Mouse (Mus musculus): Measurements from ENCODE around the gene Ace3. TPM values are rescaled to one million over a fixed set of nuclear protein-coding genes. Genes with fewer than 3 reads are reported as not detected.

Gene Ace3
- total RNA-seq, 2 experiments from 2014 or later: not detected

GRCm38 (mm10) chr11:106033491-106033919 lies 39.0 kb downstream of the Ace3 start:
- peak overlapping the region; percentile 87 for H3K27ac ChIP-seq
- no peak for TF ChIP-seq CTCF (conservative IDR thresholded peaks at IDR 0.05)
- H3K4me3 ChIP-seq: no peak overlapping the region
- peak in 1 of 2 experiments; percentile 24 for DNase-seq (ENCODE audit: low spot score in 2 of 2)

- Histone ChIP-seq H3K4me3 (no peak overlapping the region), H3K27ac (no peak overlapping the region)
- no peak for TF ChIP-seq CTCF (conservative IDR thresholded peaks at IDR 0.05)
- DNase-seq (ENCODE audit: low spot score in 2 of 2): no peak
These were observed 40.5 kb downstream of the Ace3 start for GRCm38 (mm10) chr11:106034986-106035385.

GRCm38 (mm10) chr11:106036548-106037417 lies 42.3 kb downstream of the Ace3 start, which contains the start of gene Dcaf7:
Dcaf7 (plus strand) TSS chr11:106036872.
- TF ChIP-seq CTCF (conservative IDR thresholded peaks at IDR 0.05): 0 out of 2 replicates have a peak, but pooled peaks have one; percentile 11
- DNase-seq (ENCODE audit: low spot score in 2 of 2): peak; percentile 98
- Histone ChIP-seq H3K4me3 (peak within 1 kb of the TSS; percentile 92), H3K27ac (peak within 1 kb of the TSS; percentile 92)

GRCm38 (mm10) chr11:106037418-106037751 lies 42.9 kb downstream of the Ace3 start:
- no peak for TF ChIP-seq CTCF (conservative IDR thresholded peaks at IDR 0.05)
- Histone ChIP-seq H3K4me3 (peak overlapping the region; percentile 92), H3K27ac (peak overlapping the region; percentile 92)
- peak; percentile 75 to 76 for DNase-seq (ENCODE audit: low spot score in 2 of 2)

GRCm38 (mm10) chr11:106044349-106044748 lies 49.9 kb downstream of the Ace3 start:
- Histone ChIP-seq H3K4me3 (no peak overlapping the region), H3K27ac (no peak overlapping the region)
- no peak for TF ChIP-seq CTCF (conservative IDR thresholded peaks at IDR 0.05)
- no peak for DNase-seq (ENCODE audit: low spot score in 2 of 2)

GRCm38 (mm10) chr11:106045256-106045655 lies 50.8 kb downstream of the Ace3 start:
- TF ChIP-seq CTCF (conservative IDR thresholded peaks at IDR 0.05): no peak
- DNase-seq (ENCODE audit: low spot score in 2 of 2): no peak
- no peak overlapping the region for H3K27ac ChIP-seq
- H3K4me3 ChIP-seq: no peak overlapping the region

DNA sequence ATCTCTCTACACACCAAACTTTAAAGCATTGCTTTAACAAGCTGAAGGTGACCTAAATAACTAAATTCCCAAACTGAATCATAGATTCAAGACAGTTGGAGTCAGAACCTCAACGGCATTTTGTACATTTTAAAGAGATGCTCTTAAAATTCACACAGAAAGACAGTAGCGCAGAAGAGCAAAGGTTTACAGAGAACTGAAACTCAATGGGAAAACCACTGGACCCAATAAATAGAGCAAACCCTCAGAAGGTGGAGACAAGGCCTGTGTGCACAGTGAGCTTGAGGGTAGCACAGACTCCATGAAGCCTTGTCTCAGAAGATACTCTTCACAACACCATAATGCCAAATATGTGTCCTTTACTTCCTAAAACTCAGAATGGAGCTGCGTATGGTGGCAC lies 51.3 kb downstream of the Ace3 start:
- Histone ChIP-seq H3K4me3 (no peak overlapping the region), H3K27ac (no peak overlapping the region)
- TF ChIP-seq CTCF (conservative IDR thresholded peaks at IDR 0.05): no peak
- no peak for DNase-seq (ENCODE audit: low spot score in 2 of 2)

GRCm38 (mm10) chr11:106046584-106046983 lies 52.1 kb downstream of the Ace3 start:
- Histone ChIP-seq H3K27ac (no peak overlapping the region), H3K4me3 (no peak overlapping the region)
- TF ChIP-seq CTCF (conservative IDR thresholded peaks at IDR 0.05): no peak
- no peak for DNase-seq (ENCODE audit: low spot score in 2 of 2)

- no peak for TF ChIP-seq CTCF (conservative IDR thresholded peaks at IDR 0.05)
- Histone ChIP-seq H3K27ac (no peak overlapping the region), H3K4me3 (no peak overlapping the region)
- DNase-seq (ENCODE audit: low spot score in 2 of 2): no peak
These were observed 59.4 kb downstream of the Ace3 start for GRCm38 (mm10) chr11:106053921-106054320.

- Histone ChIP-seq H3K4me3 (no peak overlapping the region), H3K27ac (no peak overlapping the region)
- no peak for DNase-seq (ENCODE audit: low spot score in 2 of 2)
- no peak for TF ChIP-seq CTCF (conservative IDR thresholded peaks at IDR 0.05)
These were observed 60.1 kb downstream of the Ace3 start for GRCm38 (mm10) chr11:106054600-106054999.

Other genes starting within 250 kb of the Ace3 start
- gene Cyb561, start 41.3 kb upstream of the Ace3 start, total RNA-seq (2021): 10 to 100 TPM; 47.3 to 49.6 TPM
- gene Ace, start 26.7 kb upstream of the Ace3 start, total RNA-seq (2021): 1 to 10 TPM; 6.4 to 6.8 TPM
- 1 to 10 TPM; 1.1 to 1.4 TPM for gene Kcnh6, start 13.4 kb downstream of the Ace3 start, total RNA-seq (2021)
- gene Dcaf7, start 42.2 kb downstream of the Ace3 start, total RNA-seq (2021): 100 to 1,000 TPM; 138 to 143 TPM
- gene Taco1, start 71.4 kb downstream of the Ace3 start, total RNA-seq (2021): 10 to 100 TPM; 20.4 to 21.3 TPM
- gene Map3k3, start 89.9 kb downstream of the Ace3 start, total RNA-seq (2021): 10 to 100 TPM; 31.5 to 33.0 TPM
- gene Gm10840, start 166.2 kb downstream of the Ace3 start, total RNA-seq (2021): not detected
- 100 to 1,000 TPM; 153 TPM for gene Limd2, start 166.2 kb downstream of the Ace3 start, total RNA-seq (2021)
- 10 to 100 TPM; 32.0 to 34.3 TPM for gene Strada, start 207.5 kb downstream of the Ace3 start, total RNA-seq (2021)
- 10 to 100 TPM; 89.8 to 98.2 TPM for gene Ccdc47, start 221.7 kb downstream of the Ace3 start, total RNA-seq (2021)
- gene Ddx42, start 222.3 kb downstream of the Ace3 start, total RNA-seq (2021): 10 to 100 TPM; 69.8 to 71.1 TPM

All from layer of hippocampus, adult 2 months (tissue).